In genomic region chr9:106175552-106176200, GRCm38 (mm10) we compare ENCODE assay signal across 22 mouse cellular contexts. TPM values are rescaled to one million over a fixed set of nuclear protein-coding genes. Genes with fewer than 3 reads are reported as not detected.
DNase-seq lines count a peak whose midpoint lies in the region; ATAC-seq and TF ChIP-seq lines count a peak whose summit lies in the region.
"Had no signal": no experiment of that assay in that cellular context is flagged by ENCODE, and none has a peak within 500 bp of the region (broad histone marks: within the 10 kb centered on the region; RNA-seq: fewer than 3 reads in every experiment).

No protein-coding gene starts in this region.

- no peak for TF ChIP-seq EP300 in CH12.LX (IDR thresholded peaks at IDR 0.05; ENCODE audit: low read length)

- no peak for TF ChIP-seq POLR2A in CH12.LX (IDR thresholded peaks at IDR 0.05; ENCODE audit: low read depth, low read length)

- H3K4me1 ChIP-seq in heart, embryonic 14.5 days (ENCODE audit: control insufficient read depth in 2 of 2, insufficient read depth in 2 of 2, low read length in 2 of 2), result peaks cover 5 to 46% of the 10 kb centered on the region in 2 experiments
- H3K4me1 ChIP-seq in kidney, postnatal 0 days (replicated peaks; ENCODE audit: insufficient read depth, low read length), result peaks cover 18% of the 10 kb centered on the region; the same call in 1 of the 2 replicates
- peaks cover 6 to 31% of the 10 kb centered on the region in 2 experiments; a peak in 3 of 4 replicates for H3K4me1 ChIP-seq in CH12.LX (ENCODE audit: control insufficient read depth in 1 of 2, insufficient read depth in 2 of 2)
- H3K4me1 ChIP-seq in midbrain, embryonic 11.5 days (ENCODE audit: control insufficient read depth, insufficient read depth, low read length), result peaks cover 8% of the 10 kb centered on the region

- H3K27ac ChIP-seq in heart, embryonic 14.5 days (replicated peaks in 1 of 2; ENCODE audit: control insufficient read depth in 1 of 2, insufficient read depth in 1 of 2, low read depth in 2 of 2, low read length in 2 of 2), result no peak overlapping the region
- no peak overlapping the region for H3K27ac ChIP-seq in kidney, postnatal 0 days
- H3K27ac ChIP-seq in CH12.LX (ENCODE audit: insufficient read depth, low read depth), result no peak overlapping the region
- H3K27ac ChIP-seq in midbrain, embryonic 11.5 days (ENCODE audit: low read depth, low read length), result no peak overlapping the region
- H3K27ac ChIP-seq: forebrain, embryonic 13.5 days; heart, adult 2 months; kidney, embryonic 15.5 days had no signal

- dilution Hi-C loops in CH12.LX (cut with MboI; ENCODE audit: extremely low pct_ligation_motif_present, extremely low pct_unique_long_range_greater_than_20kb, low sequenced_read_pairs), result no loop called here

- H3K27me3 ChIP-seq in heart, embryonic 14.5 days (ENCODE audit: control insufficient read depth, insufficient read depth, low read length), result no peaks in the 10 kb centered on the region
- H3K27me3 ChIP-seq in kidney, postnatal 0 days (ENCODE audit: insufficient read depth, low read length), result no peaks in the 10 kb centered on the region
- H3K27me3 ChIP-seq in CH12.LX (replicated peaks), result no peaks in the 10 kb centered on the region
- no peaks in the 10 kb centered on the region for H3K27me3 ChIP-seq in midbrain, embryonic 11.5 days (ENCODE audit: control insufficient read depth, insufficient read depth, low read length)
- H3K27me3 ChIP-seq: forebrain, embryonic 13.5 days; kidney, embryonic 15.5 days had no signal

- TF ChIP-seq CTCF in kidney, postnatal 0 days (IDR thresholded peaks at IDR 0.05; ENCODE audit: low read depth), result no peak
- TF ChIP-seq CTCF in CH12.LX (conservative IDR thresholded peaks at IDR 0.05 in 1 of 2, IDR thresholded peaks at IDR 0.05 in 1 of 2; ENCODE audit: low read depth in 2 of 2, low read length in 2 of 2), result no peak

- TF ChIP-seq RAD21 in CH12.LX (IDR thresholded peaks at IDR 0.05; ENCODE audit: low read depth, low read length), result no peak

- 0 out of 2 replicates have a peak overlapping the region, but pooled peaks have one; percentile 34 for H3K4me2 ChIP-seq in heart, embryonic 14.5 days (ENCODE audit: low read length)
- 0 out of 2 replicates have a peak overlapping the region, but pooled peaks have one; percentile 4 for H3K4me2 ChIP-seq in kidney, postnatal 0 days (ENCODE audit: low read length)
- peak overlapping the region; percentile 63; the same call in 1 of the 2 replicates for H3K4me2 ChIP-seq in CH12.LX (ENCODE audit: insufficient read depth, low read depth, poor library complexity, severe bottlenecking)
- no peak overlapping the region for H3K4me2 ChIP-seq in midbrain, embryonic 11.5 days
- H3K4me2 ChIP-seq: forebrain, embryonic 13.5 days; kidney, embryonic 15.5 days had no signal

- DNase-seq in heart, adult 8-10 months (ENCODE audit: low spot score), result no peak
- peak; percentile 41 for DNase-seq in kidney, postnatal 0 days (ENCODE audit: low spot score)
- DNase-seq in kidney, postnatal 4 days, result no peak
- no peak for DNase-seq in CH12.LX (ENCODE audit: extremely low read depth)
- DNase-seq in midbrain, embryonic 11.5 days (ENCODE audit: low spot score, missing footprints), result no peak
- no peak for DNase-seq in adrenal gland, adult 2 months
- DNase-seq: cerebellum, adult 18-20 months; cerebellum, postnatal 25 days; gastrocnemius, postnatal 10 days; heart, adult 2 months; liver; lung, adult 18-20 months; lung, postnatal 14 days; midbrain, embryonic 14.5 days; right cerebral cortex, postnatal 4 days; thymus, postnatal 14 days had no signal

- in situ Hi-C loops in CH12.LX (cut with MboI; ENCODE audit: low pct_ligation_motif_present, low pct_unique_long_range_greater_than_20kb, low sequenced_read_pairs), result no loop called here

- H3K36me3 ChIP-seq in heart, embryonic 14.5 days (ENCODE audit: control insufficient read depth, insufficient read depth, low read length), result peaks cover 49% of the 10 kb centered on the region
- H3K36me3 ChIP-seq in kidney, postnatal 0 days (ENCODE audit: insufficient read depth, low read length), result peaks cover 17% of the 10 kb centered on the region
- H3K36me3 ChIP-seq in CH12.LX (replicated peaks in 1 of 2; ENCODE audit: control insufficient read depth in 1 of 2, insufficient read depth in 1 of 2, low read length in 1 of 2), result peaks cover 31 to 57% of the 10 kb centered on the region in 2 experiments
- H3K36me3 ChIP-seq in midbrain, embryonic 11.5 days (ENCODE audit: control insufficient read depth, insufficient read depth, low read length), result peaks cover 8% of the 10 kb centered on the region; the same call in 1 of the 2 replicates

- H3K79me2 ChIP-seq in CH12.LX (replicated peaks; ENCODE audit: control insufficient read depth, extremely low read depth, insufficient read depth, poor library complexity, severe bottlenecking), result peaks cover 83% of the 10 kb centered on the region

- 0 out of 2 replicates have a peak overlapping the region, but pooled peaks have one; percentile 11 for H3K9ac ChIP-seq in heart, embryonic 14.5 days (ENCODE audit: low read length)
- H3K9ac ChIP-seq in kidney, postnatal 0 days (ENCODE audit: low read depth, low read length), result no peak overlapping the region
- H3K9ac ChIP-seq in CH12.LX (ENCODE audit: insufficient read depth, low read depth), result no peak overlapping the region
- no peak overlapping the region for H3K9ac ChIP-seq in midbrain, embryonic 11.5 days (ENCODE audit: low read length)
- H3K9ac ChIP-seq: kidney, embryonic 15.5 days had no signal

- 53% methylated on average over 3 of the region's 3 CpGs for WGBS in heart, embryonic 14.5 days
- WGBS in kidney, postnatal 0 days, result 43% methylated on average over 3 of the region's 3 CpGs
- WGBS in midbrain, embryonic 11.5 days, result 89% methylated on average over 3 of the region's 3 CpGs

- H3K9me3 ChIP-seq in heart, embryonic 14.5 days (ENCODE audit: control insufficient read depth, low read length), result no peaks in the 10 kb centered on the region
- no peaks in the 10 kb centered on the region for H3K9me3 ChIP-seq in kidney, postnatal 0 days (replicated peaks; ENCODE audit: low read length)
- H3K9me3 ChIP-seq in CH12.LX (replicated peaks; ENCODE audit: low read length), result no peaks in the 10 kb centered on the region
- no peaks in the 10 kb centered on the region for H3K9me3 ChIP-seq in midbrain, embryonic 11.5 days (ENCODE audit: control insufficient read depth, low read length)
- H3K9me3 ChIP-seq: forebrain, embryonic 13.5 days; kidney, embryonic 15.5 days had no signal

- no peak for ATAC-seq in heart, embryonic 14.5 days (ENCODE audit: insufficient number of reproducible peaks, insufficient read depth, low FRiP score, low read depth)
- no peak for ATAC-seq in kidney, postnatal 0 days (replicated peaks; ENCODE audit: low FRiP score, low read depth)
- ATAC-seq in inflammation-experienced regulatory T-cells, adult 6 months, result peak; percentile 13
- no peak for ATAC-seq in midbrain, embryonic 11.5 days (ENCODE audit: low FRiP score)
- ATAC-seq: forebrain, embryonic 13.5 days; intestine, postnatal 0 days had no signal

- no peak overlapping the region for H3K4me3 ChIP-seq in heart, embryonic 14.5 days (ENCODE audit: control insufficient read depth in 1 of 2, insufficient read depth in 1 of 2, low read depth in 1 of 2, low read length in 2 of 2)
- H3K4me3 ChIP-seq in kidney, postnatal 0 days (replicated peaks; ENCODE audit: low read depth, low read length), result no peak overlapping the region
- no peak overlapping the region for H3K4me3 ChIP-seq in CH12.LX (replicated peaks in 1 of 3; ENCODE audit: low read depth in 2 of 3, low read length in 2 of 3, poor library complexity in 1 of 3)
- no peak overlapping the region for H3K4me3 ChIP-seq in midbrain, embryonic 11.5 days (ENCODE audit: low read depth, low read length)
- H3K4me3 ChIP-seq: erythroblast, embryonic 14.5 days; forebrain, embryonic 13.5 days; heart, adult 2 months; kidney, embryonic 15.5 days had no signal

RNA-seq across cellular contexts. Expression of gene Wdr82, which starts 4.9 kb away (rescaled TPM):
- 19.6 and 22.6 TPM in 2 replicates for polyA plus RNA-seq in heart, embryonic 14.5 days (2014; fragmentation: Nextera tagmentation; extraction: Ambion mirVana)
- total RNA-seq in heart, adult 8-10 months (2022), result 10 to 100 TPM; 29.6 to 38.5 (median 34.0) TPM
- 16.9 and 18.5 TPM in 2 replicates for polyA plus RNA-seq in kidney, postnatal 0 days (2015; fragmentation: Nextera tagmentation; extraction: Ambion mirVana)
- 70.4 and 90.7 TPM in 2 replicates for total RNA-seq in CH12.LX (2012; rRNA removed)
- total RNA-seq in CH12.LX (2014; rRNA removed), result 117 and 131 TPM in 2 replicates
- 93.6 and 100 TPM in 2 replicates for polyA plus RNA-seq in CH12.LX (2012; ENCODE audit: insufficient read length, low read depth)
- polyA plus RNA-seq in inflammation-experienced regulatory T-cells, adult 6 months (2017; shearing (Covaris generic)), result 10 to 100 TPM; 28.3 to 48.5 (median 39.8) TPM
- polyA plus RNA-seq in midbrain, embryonic 11.5 days (2014; fragmentation: Nextera tagmentation; extraction: Ambion mirVana), result 30.2 and 32.6 TPM in 2 replicates
- 10 to 100 TPM; 66.8 to 75.8 TPM for total RNA-seq in adrenal gland, adult 2 months (2021)
- polyA plus RNA-seq in adrenal gland, adult 2 months (2012; rRNA removed), result 50.5 and 67.4 TPM in 2 replicates

RNA-seq across cellular contexts. Expression of gene Glyctk, which starts 17.7 kb away (rescaled TPM):
- polyA plus RNA-seq in heart, embryonic 14.5 days (2014; fragmentation: Nextera tagmentation; extraction: Ambion mirVana), result 0.73 and 1.0 TPM in 2 replicates
- total RNA-seq in heart, adult 8-10 months (2022), result 1 to 10 TPM; 1.5 to 2.6 (median 1.9) TPM
- polyA plus RNA-seq in kidney, postnatal 0 days (2015; fragmentation: Nextera tagmentation; extraction: Ambion mirVana), result 11.5 and 14.4 TPM in 2 replicates
- 3.0 and 3.4 TPM in 2 replicates for total RNA-seq in CH12.LX (2012; rRNA removed)
- 2.1 and 3.0 TPM in 2 replicates for total RNA-seq in CH12.LX (2014; rRNA removed)
- 2.8 and 3.1 TPM in 2 replicates for polyA plus RNA-seq in CH12.LX (2012; ENCODE audit: insufficient read length, low read depth)
- polyA plus RNA-seq in inflammation-experienced regulatory T-cells, adult 6 months (2017; shearing (Covaris generic)), result 1 to 10 TPM; 2.0 to 4.7 (median 2.1) TPM
- 5.6 and 6.3 TPM in 2 replicates for polyA plus RNA-seq in midbrain, embryonic 11.5 days (2014; fragmentation: Nextera tagmentation; extraction: Ambion mirVana)
- total RNA-seq in adrenal gland, adult 2 months (2021), result 1 to 10 TPM; 2.5 to 3.3 TPM
- polyA plus RNA-seq in adrenal gland, adult 2 months (2012; rRNA removed), result 2.5 and 3.2 TPM in 2 replicates

RNA-seq across cellular contexts. Expression of gene Ppm1m, which starts 23.9 kb away (rescaled TPM):
- 19.1 and 19.4 TPM in 2 replicates for polyA plus RNA-seq in heart, embryonic 14.5 days (2014; fragmentation: Nextera tagmentation; extraction: Ambion mirVana)
- total RNA-seq in heart, adult 8-10 months (2022), result 10 to 100 TPM in 3 of 4 experiments, 1 to 10 TPM in 1; 9.4 to 12.8 (median 12.3) TPM
- polyA plus RNA-seq in kidney, postnatal 0 days (2015; fragmentation: Nextera tagmentation; extraction: Ambion mirVana), result 33.2 and 35.5 TPM in 2 replicates
- 86.0 and 103 TPM in 2 replicates for total RNA-seq in CH12.LX (2012; rRNA removed)
- 54.7 and 60.1 TPM in 2 replicates for total RNA-seq in CH12.LX (2014; rRNA removed)
- 99.8 and 111 TPM in 2 replicates for polyA plus RNA-seq in CH12.LX (2012; ENCODE audit: insufficient read length, low read depth)
- 10 to 100 TPM; 11.2 to 27.9 (median 20.4) TPM for polyA plus RNA-seq in inflammation-experienced regulatory T-cells, adult 6 months (2017; shearing (Covaris generic))
- 23.6 and 26.9 TPM in 2 replicates for polyA plus RNA-seq in midbrain, embryonic 11.5 days (2014; fragmentation: Nextera tagmentation; extraction: Ambion mirVana)
- 100 to 1,000 TPM in 1 of 2 experiments, 10 to 100 TPM in 1; 84.6 to 135 TPM for total RNA-seq in adrenal gland, adult 2 months (2021)
- 216 and 273 TPM in 2 replicates for polyA plus RNA-seq in adrenal gland, adult 2 months (2012; rRNA removed)

RNA-seq across cellular contexts. Expression of gene Twf2, which starts 27.2 kb away (rescaled TPM):
- polyA plus RNA-seq in heart, embryonic 14.5 days (2014; fragmentation: Nextera tagmentation; extraction: Ambion mirVana), result 45.5 and 48.8 TPM in 2 replicates
- total RNA-seq in heart, adult 8-10 months (2022), result 100 to 1,000 TPM; 188 to 245 (median 236) TPM
- polyA plus RNA-seq in kidney, postnatal 0 days (2015; fragmentation: Nextera tagmentation; extraction: Ambion mirVana), result 44.0 and 51.1 TPM in 2 replicates
- total RNA-seq in CH12.LX (2012; rRNA removed) (120 and 156 TPM in 2 replicates), CH12.LX (2014; rRNA removed) (177 and 186 TPM in 2 replicates)
- polyA plus RNA-seq in CH12.LX (2012; ENCODE audit: insufficient read length, low read depth), result 129 and 131 TPM in 2 replicates
- 100 to 1,000 TPM; 126 to 140 (median 135) TPM for polyA plus RNA-seq in inflammation-experienced regulatory T-cells, adult 6 months (2017; shearing (Covaris generic))
- 55.6 and 61.4 TPM in 2 replicates for polyA plus RNA-seq in midbrain, embryonic 11.5 days (2014; fragmentation: Nextera tagmentation; extraction: Ambion mirVana)
- total RNA-seq in adrenal gland, adult 2 months (2021), result 100 to 1,000 TPM in 1 of 2 experiments, 10 to 100 TPM in 1; 75.8 to 128 TPM
- polyA plus RNA-seq in adrenal gland, adult 2 months (2012; rRNA removed), result 121 and 125 TPM in 2 replicates

RNA-seq across cellular contexts. Expression of gene Tlr9, which starts 46.7 kb away (rescaled TPM):
- polyA plus RNA-seq in heart, embryonic 14.5 days (2014; fragmentation: Nextera tagmentation; extraction: Ambion mirVana), result 0.05 and 0.09 TPM in 2 replicates
- under 1 TPM; 0.33 to 0.57 (median 0.42) TPM for total RNA-seq in heart, adult 8-10 months (2022)
- polyA plus RNA-seq in kidney, postnatal 0 days (2015; fragmentation: Nextera tagmentation; extraction: Ambion mirVana), result 0.06 and 0.07 TPM in 2 replicates
- total RNA-seq in CH12.LX (2012; rRNA removed) (1.4 and 1.5 TPM in 2 replicates), CH12.LX (2014; rRNA removed) (0.54 and 1.0 TPM in 2 replicates)
- polyA plus RNA-seq in CH12.LX (2012; ENCODE audit: insufficient read length, low read depth), result 9.9 and 12.5 TPM in 2 replicates
- under 1 TPM in 1 of 3 experiments, not detected in 2; 0.14 TPM for polyA plus RNA-seq in inflammation-experienced regulatory T-cells, adult 6 months (2017; shearing (Covaris generic))
- 0.15 TPM in 1 of 2 replicates, not detected in the other for polyA plus RNA-seq in midbrain, embryonic 11.5 days (2014; fragmentation: Nextera tagmentation; extraction: Ambion mirVana)
- total RNA-seq in adrenal gland, adult 2 months (2021), result 1 to 10 TPM in 1 of 2 experiments, under 1 TPM in 1; 0.84 to 1.4 TPM
- polyA plus RNA-seq in adrenal gland, adult 2 months (2012; rRNA removed), result 2.5 and 2.7 TPM in 2 replicates
- polyA plus RNA-seq: forebrain, embryonic 13.5 days had no signal
